26 mouse cellular contexts compared by ENCODE assay signal in genomic region chr11:4921751-4922150, GRCm38 (mm10). TPM values are rescaled to one million over a fixed set of nuclear protein-coding genes. Genes with fewer than 3 reads are reported as not detected.
A peak's percentile ranks its signal among the peaks of the same experiment; 100 is the strongest.
DNase-seq lines count a peak whose midpoint lies in the region; ATAC-seq and TF ChIP-seq lines count a peak whose summit lies in the region.
"Had no signal": no experiment of that assay in that cellular context is flagged by ENCODE, and none has a peak within 500 bp of the region (broad histone marks: within the 10 kb centered on the region; RNA-seq: fewer than 3 reads in every experiment).

No protein-coding gene starts in this region.

- no peak for TF ChIP-seq CTCF in cerebellum, adult 2 months (IDR thresholded peaks at IDR 0.05; ENCODE audit: borderline replicate concordance, insufficient read depth, low read depth, low read length)
- no peak for TF ChIP-seq CTCF in midbrain, postnatal 0 days (IDR thresholded peaks at IDR 0.05)

- peaks cover 80% of the 10 kb centered on the region for H3K36me3 ChIP-seq in midbrain, postnatal 0 days (ENCODE audit: insufficient read depth, low read length)

- H3K4me1 ChIP-seq in cerebellum, adult 2 months (ENCODE audit: control insufficient read depth, insufficient read depth, low read length) = no peaks in the 10 kb centered on the region; the same call in 1 of the 2 replicates
- H3K4me1 ChIP-seq in midbrain, postnatal 0 days (ENCODE audit: insufficient read depth, low read length) = no peaks in the 10 kb centered on the region
- H3K4me1 ChIP-seq: embryonic facial prominence, embryonic 12.5 days; hindbrain, embryonic 10.5 days; intestine, embryonic 15.5 days; limb, embryonic 12.5 days; liver, embryonic 12.5 days; midbrain, embryonic 10.5 days had no signal

- DNase-seq in cerebellum, adult 2 months = peak; percentile 28 to 29
- DNase-seq in cerebellum, adult 11 months = no peak
- peak; percentile 42 to 52 for DNase-seq in heart, adult 18-20 months
- no peak for DNase-seq in heart, postnatal 25 days (ENCODE audit: low spot score)
- DNase-seq in cerebellum, postnatal 36 days = peak; percentile 12 to 16
- peak; percentile 14 for DNase-seq in heart, postnatal 4 days
- no peak for DNase-seq in midbrain, postnatal 0 days (ENCODE audit: low spot score)
- DNase-seq: B cell, adult 2 months; forebrain, postnatal 0 days; gastrocnemius, postnatal 14 days; layer of hippocampus, postnatal 36 days; lung, adult 18-20 months; lung, postnatal 10 days; thymus, postnatal 25 days had no signal

- no peak overlapping the region for H3K27ac ChIP-seq in cerebellum, adult 2 months (ENCODE audit: insufficient read depth, low read length)
- no peak overlapping the region for H3K27ac ChIP-seq in midbrain, postnatal 0 days (ENCODE audit: low read depth, low read length)
- H3K27ac ChIP-seq: embryonic facial prominence, embryonic 12.5 days; heart, embryonic 13.5 days; hindbrain, embryonic 10.5 days; intestine, embryonic 15.5 days; kidney, embryonic 15.5 days; limb, embryonic 12.5 days; liver, embryonic 12.5 days; midbrain, embryonic 10.5 days had no signal

- H3K9ac ChIP-seq in midbrain, postnatal 0 days (replicated peaks; ENCODE audit: low read length, poor library complexity, severe bottlenecking) = no peak overlapping the region
- H3K9ac ChIP-seq: embryonic facial prominence, embryonic 12.5 days; forebrain, postnatal 0 days; heart, embryonic 13.5 days; intestine, embryonic 15.5 days; kidney, embryonic 15.5 days; limb, embryonic 12.5 days; liver, embryonic 12.5 days had no signal

- H3K4me3 ChIP-seq in cerebellum, adult 2 months (replicated peaks; ENCODE audit: insufficient read depth, low read depth, low read length) = no peak overlapping the region
- H3K4me3 ChIP-seq in midbrain, postnatal 0 days (ENCODE audit: low read depth, low read length) = no peak overlapping the region
- H3K4me3 ChIP-seq: embryonic facial prominence, embryonic 12.5 days; heart, embryonic 13.5 days; hindbrain, embryonic 10.5 days; intestine, embryonic 15.5 days; kidney, embryonic 15.5 days; limb, embryonic 12.5 days; liver, embryonic 12.5 days; midbrain, embryonic 10.5 days had no signal

- no peak for ATAC-seq in midbrain, postnatal 0 days (ENCODE audit: low FRiP score)
- ATAC-seq: forebrain, postnatal 0 days; hindbrain, embryonic 16.5 days; intestine, embryonic 15.5 days; liver, embryonic 12.5 days; midbrain, embryonic 16.5 days had no signal

- no peaks in the 10 kb centered on the region for H3K27me3 ChIP-seq in cerebellum, adult 2 months (ENCODE audit: control insufficient read depth, insufficient read depth, low read length)
- no peaks in the 10 kb centered on the region for H3K27me3 ChIP-seq in midbrain, postnatal 0 days (ENCODE audit: insufficient read depth, low read length)
- H3K27me3 ChIP-seq: CH12.LX; embryonic facial prominence, embryonic 12.5 days; heart, embryonic 13.5 days; intestine, embryonic 15.5 days; kidney, embryonic 15.5 days; limb, embryonic 12.5 days; liver, embryonic 12.5 days had no signal

- 36% methylated on average over 7 of the region's 7 CpGs for WGBS in cerebellum, adult 2 months
- 94% methylated on average over 7 of the region's 7 CpGs for WGBS in midbrain, postnatal 0 days

- intact Hi-C loops in heart, postnatal 25 days (cut with DNase I) = no loop called here

- H3K4me2 ChIP-seq in midbrain, postnatal 0 days (ENCODE audit: low read depth, low read length, poor library complexity, severe bottlenecking) = no peak overlapping the region
- H3K4me2 ChIP-seq: embryonic facial prominence, embryonic 12.5 days; heart, embryonic 13.5 days; intestine, embryonic 15.5 days; kidney, embryonic 15.5 days; limb, embryonic 12.5 days; liver, embryonic 12.5 days had no signal

- TF ChIP-seq POLR2A in cerebellum, adult 2 months (IDR thresholded peaks at IDR 0.05; ENCODE audit: borderline replicate concordance, insufficient read depth, low read length) = no peak

- no peaks in the 10 kb centered on the region for H3K9me3 ChIP-seq in midbrain, postnatal 0 days (ENCODE audit: low read length)
- H3K9me3 ChIP-seq: embryonic facial prominence, embryonic 12.5 days; G1E; heart, embryonic 13.5 days; hindbrain, embryonic 10.5 days; intestine, embryonic 15.5 days; kidney, embryonic 15.5 days; limb, embryonic 12.5 days; liver, embryonic 12.5 days; midbrain, embryonic 10.5 days had no signal

RNA-seq across cellular contexts. Expression of gene Nefh, which starts 26.1 kb away (rescaled TPM):
- 197 and 273 TPM in 2 replicates for polyA plus RNA-seq in cerebellum, adult 2 months (2012; rRNA removed)
- total RNA-seq in heart, adult 18-20 months (2021) = not detected
- total RNA-seq in heart, postnatal 25 days (2021) = not detected
- not detected for total RNA-seq in heart, postnatal 4 days (2021)
- 13.0 and 15.7 TPM in 2 replicates for total RNA-seq in midbrain, postnatal 0 days (2014; rRNA removed)
- polyA plus RNA-seq in midbrain, postnatal 0 days (2015; fragmentation: Nextera tagmentation; extraction: Ambion mirVana) = 7.7 and 8.3 TPM in 2 replicates
- total RNA-seq: CH12.LX had no signal

RNA-seq across cellular contexts. Expression of gene Thoc5, which starts 26.6 kb away (rescaled TPM):
- polyA plus RNA-seq in cerebellum, adult 2 months (2012; rRNA removed) = 49.6 and 56.8 TPM in 2 replicates
- total RNA-seq in heart, adult 18-20 months (2021) = 10 to 100 TPM; 17.1 to 17.3 TPM
- 10 to 100 TPM; 16.3 to 16.9 TPM for total RNA-seq in heart, postnatal 25 days (2021)
- total RNA-seq in heart, postnatal 4 days (2021) = 10 to 100 TPM; 22.4 to 23.8 TPM
- total RNA-seq in midbrain, postnatal 0 days (2014; rRNA removed) = 44.9 and 48.4 TPM in 2 replicates
- 44.6 and 45.2 TPM in 2 replicates for polyA plus RNA-seq in midbrain, postnatal 0 days (2015; fragmentation: Nextera tagmentation; extraction: Ambion mirVana)

RNA-seq across cellular contexts. Expression of gene Nipsnap1, which starts 48.0 kb away (rescaled TPM):
- 70.4 and 75.9 TPM in 2 replicates for polyA plus RNA-seq in cerebellum, adult 2 months (2012; rRNA removed)
- 1 to 10 TPM in 1 of 2 experiments, under 1 TPM in 1; 0.55 to 2.1 TPM for total RNA-seq in heart, adult 18-20 months (2021)
- total RNA-seq in heart, postnatal 25 days (2021) = under 1 TPM; 0.70 to 0.86 TPM
- 1 to 10 TPM; 4.4 to 7.0 TPM for total RNA-seq in heart, postnatal 4 days (2021)
- 133 and 170 TPM in 2 replicates for total RNA-seq in midbrain, postnatal 0 days (2014; rRNA removed)
- 130 and 133 TPM in 2 replicates for polyA plus RNA-seq in midbrain, postnatal 0 days (2015; fragmentation: Nextera tagmentation; extraction: Ambion mirVana)

Comparison
In these comparisons a context has a peak if more than half of its experiments do, and no peak if none do; other contexts are left out.
1. DNase-seq: peak in cerebellum, adult 2 months (2 of 2), heart, adult 18-20 months (2 of 2), cerebellum, postnatal 36 days (2 of 2) and heart, postnatal 4 days (single experiment); none in cerebellum, adult 11 months (single experiment), heart, postnatal 25 days (single experiment) and midbrain, postnatal 0 days (single experiment).
2. RNA of gene Nefh, which starts 26.1 kb away (total RNA-seq): 13.0 to 15.7 TPM in midbrain, postnatal 0 days; not detected in heart, adult 18-20 months, not detected in heart, postnatal 25 days and not detected in heart, postnatal 4 days; every median in the first group is over 10 times any median in the second.
3. RNA of gene Nipsnap1, which starts 48.0 kb away (total RNA-seq): 133 to 170 TPM in midbrain, postnatal 0 days; 4.4 to 7.0 TPM in heart, postnatal 4 days, 0.55 to 2.1 TPM in heart, adult 18-20 months and 0.70 to 0.86 TPM in heart, postnatal 25 days; every median in the first group is over 10 times any median in the second.